Mouse (Mus musculus) MN1 (cell line): Measurements from ENCODE around the gene Aph1b.
"Not testable (repeated sequence)": the region's sequence is repeated elsewhere in the genome, so short reads cannot be mapped to it uniquely, and the experiment has no call there.

Experiments used
- DNase-seq: peaks from one replicate; pipeline ENCODE4 v3.0.0-alpha.2; 2016; ENCODE audit warnings: low spot score

The Aph1b gene

GRCm38 (mm10) chr9:66795464-66796324 lies at the start of gene Aph1b:
Gene Aph1b (minus strand): TSS chr9:66795490.
- DNase-seq = peak; percentile 98

DNA sequence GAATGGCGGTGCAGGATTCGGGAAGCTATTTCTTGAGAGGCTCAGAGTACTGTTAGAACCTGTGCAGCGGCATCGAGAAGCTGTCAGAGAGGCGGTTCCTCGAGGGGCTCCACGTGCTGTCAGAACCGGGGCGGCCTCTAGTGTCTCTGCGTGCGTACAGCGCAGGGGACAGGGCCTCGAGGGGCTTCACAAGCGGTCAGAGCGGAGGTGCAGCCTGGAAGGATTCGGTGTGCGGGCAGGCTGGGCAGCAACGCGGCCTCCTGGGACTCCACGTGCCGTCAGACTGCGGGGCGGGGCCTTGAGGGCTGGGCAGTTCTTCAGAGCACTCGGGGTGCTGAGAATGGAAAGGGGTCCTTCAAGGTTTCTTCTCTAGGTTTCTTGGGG lies 39.8 kb upstream of the Aph1b start:
- no peak for DNase-seq

- peak; percentile 88 for DNase-seq
Observed at GRCm38 (mm10) chr9:66834318-66835096, 39.2 kb upstream of the Aph1b start, which contains the start of gene Aph1c. Gene Aph1c (minus strand): TSS chr9:66834726.

- DNase-seq = no peak
Observed at GRCm38 (mm10) chr9:66833851-66834250, 38.6 kb upstream of the Aph1b start.

- DNase-seq = no peak
Observed at GRCm38 (mm10) chr9:66832366-66832908, 37.1 kb upstream of the Aph1b start.

- peak; percentile 63 for DNase-seq
Observed at GRCm38 (mm10) chr9:66825990-66826389, 30.7 kb upstream of the Aph1b start.

- not testable (repeated sequence) for DNase-seq
Observed at GRCm38 (mm10) chr9:66822255-66822654, 27.0 kb upstream of the Aph1b start.

- DNase-seq = no peak
Observed at GRCm38 (mm10) chr9:66820996-66821395, 25.7 kb upstream of the Aph1b start.

DNA sequence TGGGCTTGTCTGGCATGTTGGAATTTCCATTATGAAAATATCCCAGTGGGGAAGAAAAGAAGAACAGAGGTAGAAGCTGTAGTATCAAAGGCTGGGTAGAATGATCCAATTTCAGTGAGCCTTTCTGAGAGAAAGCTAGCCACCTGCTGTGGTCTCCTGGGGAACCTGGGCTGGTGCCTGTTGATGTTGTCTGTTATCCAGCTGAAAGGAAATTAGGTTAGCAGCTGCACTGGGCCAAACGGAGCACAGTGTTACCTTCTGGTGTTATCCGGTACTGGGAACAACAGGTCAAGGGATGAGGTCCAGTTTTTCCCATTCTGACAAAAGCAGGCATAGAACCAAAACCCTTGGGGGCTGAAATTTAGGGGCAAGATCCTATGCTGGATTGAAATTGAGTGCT lies 18.1 kb upstream of the Aph1b start:
- DNase-seq = peak; percentile 43

DNA sequence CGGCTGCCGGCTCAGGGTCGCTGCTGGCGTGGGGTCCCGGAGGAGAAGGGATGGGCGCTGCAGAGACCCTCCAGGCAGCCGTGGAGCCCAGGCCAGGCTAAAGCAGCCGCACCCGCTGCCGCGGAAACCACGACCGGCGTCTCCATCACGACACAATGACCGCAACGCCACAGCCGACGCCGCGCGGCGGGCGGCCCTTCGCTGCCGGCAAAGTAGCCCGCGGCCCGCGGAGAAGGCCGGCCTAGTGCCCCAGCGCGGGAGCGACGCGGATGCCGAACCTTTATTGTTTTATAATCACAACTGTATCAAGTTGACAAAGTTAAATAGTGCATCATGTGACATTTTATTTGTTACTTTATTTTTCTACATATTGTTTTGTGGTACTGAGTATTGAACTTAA lies 10.7 kb upstream of the Aph1b start:
- not testable (repeated sequence) for DNase-seq

- no peak for DNase-seq
Observed at GRCm38 (mm10) chr9:66801947-66802346, 6.7 kb upstream of the Aph1b start.

DNA sequence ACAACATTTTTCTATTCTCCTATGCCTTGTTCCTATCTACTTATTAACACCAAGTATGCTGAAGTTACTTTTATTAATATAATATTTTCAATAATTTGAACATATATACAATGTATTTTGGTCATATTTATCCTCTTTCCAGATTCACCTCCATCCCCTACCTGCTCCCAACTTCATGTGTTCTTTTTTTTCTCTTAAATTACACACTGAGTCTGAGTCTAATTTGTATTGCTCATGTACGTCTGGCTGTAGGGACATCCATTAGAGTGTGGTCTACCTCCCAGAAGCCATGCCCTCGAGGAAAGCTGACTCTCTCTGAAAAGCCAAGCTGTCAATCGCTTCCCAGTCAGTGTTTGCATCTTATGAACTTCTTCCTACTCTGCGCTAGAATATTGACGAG lies 1.4 kb upstream of the Aph1b start, which contains the start of gene Gm10647:
TSS of gene Gm10647 (plus strand) at position 301 of the 400 bp plus-strand sequence.
- DNase-seq = no peak

GRCm38 (mm10) chr9:66794629-66795463 lies 444 bp downstream of the Aph1b start:
- peak; percentile 19 for DNase-seq

DNA sequence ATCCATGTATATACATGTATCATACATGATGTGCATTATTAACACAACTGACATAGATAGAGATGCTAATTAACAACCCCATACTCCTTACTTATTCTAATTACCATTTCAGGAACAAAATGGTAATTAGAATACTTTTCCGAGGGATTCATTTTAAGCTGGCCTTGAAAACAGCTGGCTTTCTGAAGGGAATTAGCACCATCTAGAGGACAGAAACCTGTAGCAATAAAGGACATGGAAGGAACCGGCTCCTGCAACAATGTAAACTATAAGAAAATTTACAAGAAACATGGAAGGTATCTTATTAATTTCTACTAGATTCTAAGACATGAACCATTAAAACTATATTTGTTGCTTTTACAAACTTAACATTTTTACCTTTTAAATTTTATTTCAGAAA lies 7.5 kb downstream of the Aph1b start:
- peak; percentile 71 for DNase-seq

DNA sequence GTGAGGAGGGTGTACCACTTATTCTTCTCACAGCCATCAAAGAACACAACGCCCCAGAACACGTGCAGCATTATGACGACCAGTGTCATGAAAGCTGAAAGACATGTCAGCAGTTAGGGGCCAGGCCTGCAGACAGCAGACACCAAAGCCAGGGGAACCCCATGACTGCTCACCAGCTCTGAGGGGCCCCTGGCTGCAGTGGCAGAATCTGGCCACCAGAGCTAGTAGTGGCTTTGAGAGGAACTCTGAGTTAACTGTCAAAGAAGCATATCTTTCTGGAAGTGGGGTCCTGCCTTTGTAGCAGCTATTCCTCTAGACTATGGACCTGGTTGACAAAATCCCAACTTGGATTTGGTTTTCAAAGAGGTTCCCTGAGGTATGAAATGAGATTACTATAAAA lies 10.7 kb downstream of the Aph1b start:
- not testable (repeated sequence) for DNase-seq

DNA sequence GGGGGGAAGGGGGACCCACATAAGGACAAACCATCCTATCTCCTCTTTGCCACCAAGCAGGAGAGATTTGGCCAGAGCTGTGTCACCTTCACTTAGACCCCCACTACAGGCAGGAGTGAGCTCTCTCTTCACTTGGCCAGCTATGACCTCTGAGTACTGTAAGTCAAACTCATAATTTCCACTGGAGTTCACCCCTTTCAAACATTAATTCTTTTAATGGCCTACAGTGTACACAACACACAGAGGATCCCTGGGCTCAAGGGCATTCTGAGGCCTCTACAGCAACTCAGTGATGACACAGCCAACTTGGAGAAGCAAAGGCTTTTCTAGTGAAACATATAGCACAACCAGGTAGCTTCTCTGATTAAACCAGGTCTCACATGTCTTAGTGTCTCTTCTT lies 24.6 kb downstream of the Aph1b start:
- DNase-seq = no peak

DNA sequence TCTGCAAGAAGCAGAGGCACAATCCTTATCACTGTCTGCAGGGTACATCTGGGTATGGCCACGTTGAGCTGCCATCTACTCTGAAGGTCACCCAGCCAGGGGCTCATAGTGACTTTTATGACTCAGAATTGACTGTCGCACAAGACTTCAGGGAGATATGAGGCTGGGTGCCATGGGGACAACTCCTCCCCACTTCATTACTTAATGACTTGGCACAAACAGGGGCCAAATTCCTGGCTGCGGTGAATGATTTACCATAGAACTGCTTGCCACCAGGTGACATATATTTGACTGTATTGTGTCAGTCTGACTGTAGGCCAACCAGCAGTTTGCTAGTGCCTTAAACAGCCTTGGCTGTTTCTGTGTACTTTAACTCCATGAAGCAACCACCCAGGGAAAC lies 26.0 kb downstream of the Aph1b start:
- DNase-seq = no peak

DNA sequence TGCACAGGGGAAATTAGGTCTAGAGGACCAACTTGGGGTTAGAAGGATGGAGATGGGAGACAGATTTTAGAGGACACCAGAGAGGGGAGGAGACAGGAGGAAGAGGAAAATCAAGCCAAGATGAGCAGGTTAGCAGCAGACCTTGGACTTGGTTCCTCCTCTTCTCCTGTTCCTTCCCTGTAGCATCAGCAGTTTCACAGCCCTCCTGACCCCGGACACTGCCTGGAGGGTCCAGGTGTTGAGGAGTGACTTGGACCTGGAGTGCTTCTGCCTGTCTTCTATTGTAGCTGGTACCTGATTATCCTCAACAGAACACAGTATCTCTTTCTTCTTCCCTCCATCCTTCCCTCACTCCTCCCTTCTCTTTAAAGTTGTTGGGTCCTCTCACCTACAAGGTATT lies 26.6 kb downstream of the Aph1b start:
- DNase-seq = no peak

GRCm38 (mm10) chr9:66760991-66761390 lies 34.3 kb downstream of the Aph1b start:
- DNase-seq = peak; percentile 13

- DNase-seq = no peak
Observed at GRCm38 (mm10) chr9:66752849-66753248, 42.4 kb downstream of the Aph1b start.

- DNase-seq = no peak
Observed at GRCm38 (mm10) chr9:66748390-66748789, 46.9 kb downstream of the Aph1b start.

GRCm38 (mm10) chr9:66744531-66744930 lies 50.8 kb downstream of the Aph1b start:
- no peak for DNase-seq
